Mouse (Mus musculus) ovary, adult 10 weeks (tissue): ENCODE data around the gene Stkld1. TPM values are rescaled to one million over a fixed set of nuclear protein-coding genes. Genes with fewer than 3 reads are reported as not detected.

Experiments
- polyA plus RNA-seq: library from polyadenylated mRNA; stranded (reverse); fragments of 350-450 nt; fragmentation: Illumina TruSeq; extraction: RNeasy Lipid Tissue Mini Kit (QIAGEN cat#74804); gene quantifications from one replicate; pipeline ENCODE4 v1.2.3, GENCODE M21; 2014

Gene Stkld1
- polyA plus RNA-seq: not detected

DNA sequence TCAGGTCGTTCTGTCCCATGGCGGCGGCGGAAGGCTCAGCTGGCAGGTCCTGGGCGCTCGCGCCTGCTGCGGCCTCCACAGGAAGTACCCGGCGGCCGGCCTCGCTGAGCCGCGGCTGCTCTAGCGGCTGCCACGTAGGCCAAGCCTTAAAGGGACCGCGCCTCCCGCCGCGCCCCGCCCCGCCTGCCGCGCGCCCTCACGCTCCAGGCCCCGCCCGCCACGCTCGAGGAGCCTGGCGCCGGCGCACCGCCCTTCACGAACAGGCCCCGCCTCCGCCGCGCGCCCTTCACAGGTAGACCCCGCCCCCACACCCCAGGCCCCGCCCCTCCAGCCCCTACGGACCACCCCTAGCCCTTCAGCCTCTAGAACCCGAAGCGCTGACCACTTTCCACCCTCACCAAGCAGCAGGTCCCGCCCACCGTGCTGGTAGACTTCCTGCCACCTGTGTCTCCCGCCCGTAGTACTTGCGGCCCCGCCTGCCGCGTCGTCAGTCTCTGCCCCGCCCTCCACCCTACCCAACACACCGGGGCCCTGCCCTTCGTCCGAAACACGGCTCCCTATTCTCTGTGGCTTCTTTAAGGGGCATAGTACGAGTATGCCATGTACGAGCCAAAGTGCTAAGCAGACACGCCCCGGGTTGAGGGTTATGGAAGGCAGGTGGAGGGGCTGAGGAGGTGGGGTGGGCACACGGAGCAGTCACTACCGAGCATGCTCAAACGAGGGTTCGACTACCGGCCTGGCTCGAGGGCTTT, at the start of gene Stkld1, which contains the start of gene Surf4:
Gene Stkld1 (plus strand): TSS at position 744 of the 752 bp plus-strand sequence.
Gene Surf4 (minus strand): TSS at position 625 of the 752 bp plus-strand sequence.

DNA sequence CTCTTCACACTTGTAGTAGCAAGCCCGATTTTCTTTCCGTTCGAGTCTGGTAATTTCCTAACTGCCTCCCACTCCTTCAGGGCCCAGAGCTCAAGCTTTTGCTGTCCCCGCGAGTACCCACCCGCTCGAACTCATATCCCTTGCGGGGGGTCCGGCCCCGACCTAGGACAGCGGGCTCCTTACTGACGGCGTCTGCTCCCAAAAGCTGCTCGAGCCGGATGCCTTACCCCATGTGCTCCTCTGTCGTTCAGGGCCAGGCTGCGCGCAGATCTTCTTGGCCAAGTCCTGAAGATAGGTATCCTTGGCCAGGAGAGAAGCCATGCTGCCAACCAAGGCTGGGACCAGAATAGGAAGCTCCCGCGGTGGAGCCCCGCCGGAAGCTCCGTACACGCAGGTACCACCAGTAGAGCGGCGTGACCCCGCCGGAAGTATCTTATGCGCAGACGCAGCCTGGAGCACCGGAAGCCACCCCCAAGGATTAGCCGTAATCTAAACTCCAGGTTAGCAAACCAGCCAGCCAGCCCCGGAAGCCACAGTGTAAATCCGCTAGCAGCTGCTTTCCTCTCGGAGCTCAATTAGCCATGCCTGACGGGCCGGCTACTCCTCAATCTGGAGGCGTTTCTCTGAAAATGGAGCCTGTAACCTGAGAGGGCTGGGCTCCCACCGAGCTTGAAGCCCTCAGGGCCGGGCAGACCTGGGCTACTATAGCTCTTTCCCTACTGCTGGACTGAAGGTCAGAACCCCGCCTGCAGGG, 31.2 kb upstream of the Stkld1 start, which contains the start of gene Surf6:
Gene Surf6 (minus strand): TSS at position 413 of the 754 bp plus-strand sequence.

DNA sequence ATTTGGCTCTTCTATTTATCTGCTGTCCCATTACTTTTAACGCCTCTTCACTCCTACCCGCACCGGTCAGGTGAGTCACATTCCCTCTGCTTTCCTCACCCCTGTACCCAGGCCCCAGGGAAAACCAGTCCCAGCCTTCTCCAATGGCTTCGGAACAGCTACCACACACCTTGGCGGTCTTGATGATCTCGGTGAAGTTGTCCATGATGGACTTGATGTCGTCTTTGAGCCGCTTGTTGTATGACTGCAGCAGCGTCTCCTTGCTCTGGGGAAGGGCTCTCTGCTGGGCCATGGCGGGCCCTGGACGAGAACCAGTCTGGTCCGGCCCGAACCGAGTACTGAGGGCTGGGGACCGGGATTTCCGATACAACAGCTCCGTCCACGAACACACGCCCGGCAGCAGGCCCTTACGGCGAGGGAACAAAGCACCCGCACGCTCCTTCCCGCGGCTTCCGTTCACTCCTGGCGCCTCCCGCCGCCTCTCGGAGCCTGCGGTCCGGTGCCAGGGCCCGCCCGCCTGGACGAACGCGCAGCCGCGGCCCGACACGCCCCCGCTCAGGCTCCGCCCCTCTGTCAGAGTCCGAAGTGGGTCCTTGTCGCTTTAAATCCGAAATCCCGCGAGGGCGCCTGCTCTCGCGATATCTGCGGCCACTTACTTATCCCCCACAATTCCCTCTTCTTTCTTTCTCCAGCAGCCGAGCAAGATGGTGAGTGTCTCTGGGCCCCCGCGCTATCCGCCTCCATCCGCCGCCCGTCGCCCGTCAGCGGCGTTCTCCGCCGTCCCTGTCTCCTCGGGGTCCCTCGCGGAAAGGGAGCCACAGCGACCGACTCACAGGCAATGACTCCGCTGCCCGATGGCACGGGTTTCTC, 23.5 kb upstream of the Stkld1 start, which contains the start of the genes Med22 and Rpl7a:
Gene Med22 (minus strand): TSS at position 554 of the 870 bp plus-strand sequence.
Gene Rpl7a (plus strand): TSS at position 641 of the 870 bp plus-strand sequence.

DNA sequence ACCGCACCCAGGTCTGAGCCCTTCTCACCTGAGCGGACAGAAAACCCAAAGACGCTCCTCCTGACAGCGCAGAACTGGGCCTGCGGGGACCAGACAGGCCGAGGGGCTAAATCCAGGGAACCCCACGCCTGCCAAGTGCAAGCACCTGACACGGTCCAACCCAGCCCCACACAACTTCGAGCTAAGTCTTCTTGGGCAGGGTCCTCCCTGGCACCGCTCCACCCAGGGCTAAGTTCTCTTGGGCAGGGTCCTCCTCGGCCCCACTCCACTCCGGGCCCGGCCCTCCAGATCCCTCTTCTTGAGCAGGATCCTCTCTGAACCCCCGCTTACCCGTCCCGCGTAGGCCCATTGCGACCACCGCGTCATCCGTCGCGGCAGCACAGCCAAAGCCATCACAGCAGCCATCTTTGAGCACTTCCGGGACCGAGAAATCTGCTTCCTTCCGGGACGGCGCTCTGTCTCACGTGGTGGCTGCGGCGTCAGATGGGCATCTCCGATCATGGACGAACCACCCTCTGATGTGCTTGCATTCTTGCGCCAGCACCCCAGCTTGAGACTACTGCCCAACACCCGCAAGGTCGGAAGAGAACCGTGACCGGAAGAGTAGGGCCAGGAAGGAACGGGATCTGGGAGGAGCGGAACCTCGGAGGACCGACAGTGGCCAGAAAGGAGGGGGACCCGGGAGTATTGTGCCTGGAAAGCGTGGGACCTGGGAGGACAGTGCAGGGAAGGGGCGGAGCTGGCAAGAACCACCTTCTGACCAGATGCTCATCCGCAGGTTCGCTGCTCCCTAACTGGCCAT, 17.7 kb upstream of the Stkld1 start, which contains the start of the genes Surf2 and Surf1:
Gene Surf2 (plus strand): TSS at position 441 of the 802 bp plus-strand sequence.
Gene Surf1 (minus strand): TSS at position 604 of the 802 bp plus-strand sequence.

DNA sequence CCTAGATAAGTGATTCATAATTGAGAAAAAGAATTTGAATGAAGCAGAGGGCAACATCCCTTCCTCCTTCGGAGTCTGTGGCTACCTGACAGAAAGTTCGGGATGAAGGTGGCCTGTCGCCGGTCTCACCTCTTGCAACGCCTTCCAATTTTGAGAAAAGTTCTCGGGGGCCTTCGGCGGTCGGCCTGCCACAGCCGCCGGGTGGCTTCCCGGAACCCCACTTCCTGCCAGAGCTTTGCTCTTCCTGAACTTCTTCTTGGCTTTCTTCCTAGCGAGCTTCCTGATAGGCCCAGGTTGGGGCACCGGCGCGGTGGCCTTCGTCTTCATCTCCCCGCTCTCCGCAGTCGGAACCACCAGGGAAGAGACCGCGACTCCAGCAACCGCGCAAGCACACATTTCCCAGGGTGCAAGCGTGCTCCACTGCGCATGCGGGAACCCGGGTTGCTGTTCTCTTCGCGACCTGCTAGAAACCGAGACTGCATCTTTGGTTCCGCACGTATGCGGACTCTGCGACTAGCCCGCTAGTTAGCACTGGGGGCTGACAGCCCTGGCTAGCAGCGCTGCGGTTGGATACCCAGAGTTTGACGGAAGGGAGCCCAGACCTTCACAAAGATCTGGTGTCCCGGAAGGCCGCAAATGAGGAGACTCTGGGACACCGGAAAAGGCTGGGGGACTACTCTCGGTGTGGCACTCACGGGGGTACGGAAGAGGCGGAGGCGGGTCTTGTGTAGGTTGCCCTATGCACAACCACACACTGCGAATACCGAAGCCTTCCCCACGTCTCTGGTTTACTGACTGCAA, 30.3 kb downstream of the Stkld1 start, which contains the start of gene Rexo4:
Gene Rexo4 (minus strand): TSS at position 464 of the 801 bp plus-strand sequence.

DNA sequence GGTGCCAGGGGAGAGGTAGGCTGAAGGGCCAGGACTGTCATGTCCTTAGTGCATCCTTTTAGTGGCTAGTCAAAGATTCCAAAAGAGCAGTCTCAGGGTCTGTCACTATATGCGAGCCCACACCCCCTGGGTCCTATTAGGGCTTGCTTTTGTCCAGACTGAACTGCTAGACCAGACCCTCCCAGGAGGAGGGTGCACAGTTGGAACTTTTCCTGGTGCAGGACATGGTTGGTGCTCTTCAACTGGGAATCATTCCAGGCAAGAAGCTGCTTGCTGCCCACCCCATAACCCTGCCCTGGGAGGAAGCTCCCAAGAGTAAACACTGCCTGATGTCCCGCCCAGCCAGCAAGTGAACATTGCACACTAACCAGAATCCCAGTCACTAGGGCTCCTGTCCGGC, 39.3 kb downstream of the Stkld1 start, which contains the start of gene Adamts13:
Gene Adamts13 (plus strand): TSS at position 301 of the 400 bp plus-strand sequence.

Other genes with a start within 250 kb of the Stkld1 start
- not detected for gene Abo, start 69.1 kb upstream of the Stkld1 start, polyA plus RNA-seq
- 12.8 TPM for gene Surf6, start 31.2 kb upstream of the Stkld1 start, polyA plus RNA-seq
- 13.3 TPM for gene Med22, start 23.4 kb upstream of the Stkld1 start, polyA plus RNA-seq
- 46.4 TPM for gene Rpl7a, start 23.3 kb upstream of the Stkld1 start, polyA plus RNA-seq
- gene Surf2, start 17.7 kb upstream of the Stkld1 start, polyA plus RNA-seq: 7.6 TPM
- 23.5 TPM for gene Surf1, start 17.5 kb upstream of the Stkld1 start, polyA plus RNA-seq
- 113 TPM for gene Surf4, start 119 bp upstream of the Stkld1 start, polyA plus RNA-seq
- 45.4 TPM for gene Rexo4, start 30.3 kb downstream of the Stkld1 start, polyA plus RNA-seq
- not detected for gene Adamts13, start 39.4 kb downstream of the Stkld1 start, polyA plus RNA-seq
- 19.5 TPM for gene Cacfd1, start 75.9 kb downstream of the Stkld1 start, polyA plus RNA-seq
- not detected for gene Slc2a6, start 94.0 kb downstream of the Stkld1 start, polyA plus RNA-seq
- not detected for gene Mymk, start 138.1 kb downstream of the Stkld1 start, polyA plus RNA-seq
- 0.40 TPM for gene Adamtsl2, start 145.3 kb downstream of the Stkld1 start, polyA plus RNA-seq
- gene Fam163b, start 208.4 kb downstream of the Stkld1 start, polyA plus RNA-seq: not detected
- gene Dbh, start 231.2 kb downstream of the Stkld1 start, polyA plus RNA-seq: not detected